Mouse (Mus musculus): ENCODE measurements around the gene Glis3. TPM values are rescaled to one million over a fixed set of nuclear protein-coding genes. Genes with fewer than 3 reads are reported as not detected.

Glis3 gene
- 4.1 and 4.4 TPM in 2 replicates for polyA plus RNA-seq (2014; fragmentation: Nextera tagmentation; extraction: Ambion mirVana)

DNA sequence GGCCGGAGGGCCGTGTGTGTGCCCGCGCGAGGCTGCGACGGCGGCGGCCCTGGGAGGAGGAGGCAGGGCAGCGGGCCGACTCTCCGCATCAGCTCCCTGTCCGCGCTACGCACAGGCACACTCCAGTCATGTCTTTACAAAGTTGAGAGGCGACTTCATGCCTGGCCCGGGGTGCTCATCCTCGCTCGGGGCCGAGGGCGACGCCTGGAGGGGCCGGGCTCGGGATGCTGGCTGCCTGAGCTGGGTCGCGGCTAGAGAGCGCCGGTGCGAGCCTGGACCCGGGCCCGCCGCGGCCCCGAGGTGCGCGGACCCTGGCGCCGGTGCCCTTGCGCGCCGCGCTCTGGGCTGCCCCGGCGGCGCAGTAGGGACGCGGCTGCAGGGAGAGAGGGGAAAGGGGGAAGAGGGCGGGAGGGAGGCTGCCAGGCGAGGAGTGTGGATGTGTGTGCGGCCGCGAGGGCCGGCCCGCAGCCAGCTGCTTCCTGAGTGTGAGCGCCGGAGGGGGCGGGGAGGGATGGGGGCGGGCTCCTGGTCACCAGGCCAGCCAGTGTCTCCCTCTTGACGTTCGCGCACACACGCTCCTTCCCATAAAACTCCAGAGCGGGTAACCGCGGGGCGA is at the start of gene Glis3:
Glis3 (minus strand) TSS at position 302 of the 616 bp plus-strand sequence.
- peak within 1 kb of the TSS; percentile 99 for H3K4me2 ChIP-seq (ENCODE audit: low read length)
- H3K27me3 ChIP-seq (ENCODE audit: control insufficient read depth, insufficient read depth, low read length), result peaks cover 38% of the 10 kb centered on the region
- H3K36me3 ChIP-seq (ENCODE audit: control insufficient read depth, insufficient read depth, low read length), result no peaks in the 10 kb centered on the region
- WGBS, result under 1% methylated on average over 66 of the region's 66 CpGs
- ATAC-seq (ENCODE audit: low FRiP score, low TSS enrichment) (peak; percentile 86), DNase-seq (peak; percentile 76)
- no peak within 1 kb of the TSS for H3K27ac ChIP-seq (replicated peaks; ENCODE audit: low read depth, low read length)
- H3K9ac ChIP-seq (replicated peaks; ENCODE audit: low read length), result peak within 1 kb of the TSS; percentile 50
- H3K4me3 ChIP-seq (replicated peaks; ENCODE audit: low read depth, low read length), result peak within 1 kb of the TSS; percentile 56
- H3K4me1 ChIP-seq (ENCODE audit: control insufficient read depth, insufficient read depth, low read length), result peaks cover 17% of the 10 kb centered on the region
- no peaks in the 10 kb centered on the region for H3K9me3 ChIP-seq (ENCODE audit: control insufficient read depth, low read length)

DNA sequence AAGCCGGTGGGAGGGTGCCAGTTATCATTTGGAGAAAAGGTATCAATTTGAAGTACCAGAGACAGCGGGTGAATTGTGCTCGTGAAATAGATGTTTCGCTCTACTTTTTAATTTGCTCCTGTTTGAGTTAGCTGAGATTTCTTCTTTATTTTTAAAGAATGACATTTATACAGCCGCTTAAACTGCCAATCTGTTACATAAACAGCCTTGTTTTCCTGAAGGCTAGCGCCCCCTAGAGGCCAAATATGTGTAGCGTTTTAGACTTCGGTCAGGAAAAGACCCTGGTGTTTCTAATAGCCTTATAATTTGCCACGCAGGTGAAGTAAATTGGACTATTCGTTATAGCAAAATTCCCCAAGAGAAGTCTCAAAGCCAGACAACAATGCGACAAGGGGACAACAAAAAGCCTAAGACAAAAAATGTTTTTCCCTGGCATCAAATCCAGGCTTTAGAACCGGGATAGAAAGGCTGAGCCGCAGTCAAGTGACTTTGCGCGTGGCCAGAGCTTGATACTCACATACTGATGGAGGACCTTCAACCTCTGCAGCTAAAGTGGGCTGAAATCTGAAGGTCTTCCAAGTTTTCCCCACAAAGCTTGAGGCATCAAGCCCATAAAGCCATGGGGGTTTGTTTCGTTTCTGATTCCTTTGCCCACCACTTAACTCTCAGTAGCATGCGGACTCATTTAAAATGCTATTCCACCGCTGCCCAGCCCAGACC is 46.4 kb upstream of the Glis3 start:
- ATAC-seq (ENCODE audit: low FRiP score, low TSS enrichment), result no peak
- Histone ChIP-seq H3K4me1 (ENCODE audit: control insufficient read depth, insufficient read depth, low read length) (no peaks in the 10 kb centered on the region), H3K4me3 (replicated peaks; ENCODE audit: low read depth, low read length) (no peak overlapping the region), H3K9ac (replicated peaks; ENCODE audit: low read length) (no peak overlapping the region), H3K4me2 (ENCODE audit: low read length) (no peak overlapping the region), H3K36me3 (ENCODE audit: control insufficient read depth, insufficient read depth, low read length) (no peaks in the 10 kb centered on the region), H3K27ac (replicated peaks; ENCODE audit: low read depth, low read length) (no peak overlapping the region), H3K27me3 (ENCODE audit: control insufficient read depth, insufficient read depth, low read length) (0 out of 2 replicates have a peak, but pooled peaks cover 3% of the 10 kb centered on the region), H3K9me3 (ENCODE audit: control insufficient read depth, low read length) (no peaks in the 10 kb centered on the region)
- DNase-seq, result peak; percentile 91
- WGBS, result 54% methylated on average over 18 of the region's 18 CpGs

DNA sequence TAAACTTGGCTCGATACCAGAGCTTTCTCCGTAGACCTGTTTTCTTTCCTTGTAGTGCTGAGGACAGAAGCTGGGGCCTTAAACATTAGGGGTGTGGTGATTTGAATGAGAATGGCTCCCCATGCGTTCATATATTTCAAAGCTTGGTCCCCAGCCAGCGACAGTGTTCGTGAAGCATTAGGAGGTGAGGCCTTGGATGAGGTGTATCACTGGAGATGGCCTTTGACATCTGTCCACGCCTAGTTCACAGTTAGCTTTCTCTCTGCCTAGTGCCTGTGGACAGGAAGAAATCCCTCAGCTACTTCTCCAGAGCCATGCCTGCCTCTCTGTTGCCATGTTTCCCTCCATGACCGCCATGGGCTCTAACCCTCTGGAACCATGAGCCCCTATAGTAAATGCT is 44.8 kb upstream of the Glis3 start:
- no peak overlapping the region for H3K4me2 ChIP-seq (ENCODE audit: low read length)
- ATAC-seq (ENCODE audit: low FRiP score, low TSS enrichment) (no peak), DNase-seq (no peak)
- H3K4me3 ChIP-seq (replicated peaks; ENCODE audit: low read depth, low read length), result no peak overlapping the region
- no peaks in the 10 kb centered on the region for H3K9me3 ChIP-seq (ENCODE audit: control insufficient read depth, low read length)
- H3K4me1 ChIP-seq (ENCODE audit: control insufficient read depth, insufficient read depth, low read length), result no peaks in the 10 kb centered on the region
- 0 out of 2 replicates have a peak, but pooled peaks cover 3% of the 10 kb centered on the region for H3K27me3 ChIP-seq (ENCODE audit: control insufficient read depth, insufficient read depth, low read length)
- WGBS, result 83% methylated on average over 7 of the region's 7 CpGs
- H3K9ac ChIP-seq (replicated peaks; ENCODE audit: low read length), result no peak overlapping the region
- H3K27ac ChIP-seq (replicated peaks; ENCODE audit: low read depth, low read length), result no peak overlapping the region
- no peaks in the 10 kb centered on the region for H3K36me3 ChIP-seq (ENCODE audit: control insufficient read depth, insufficient read depth, low read length)

DNA sequence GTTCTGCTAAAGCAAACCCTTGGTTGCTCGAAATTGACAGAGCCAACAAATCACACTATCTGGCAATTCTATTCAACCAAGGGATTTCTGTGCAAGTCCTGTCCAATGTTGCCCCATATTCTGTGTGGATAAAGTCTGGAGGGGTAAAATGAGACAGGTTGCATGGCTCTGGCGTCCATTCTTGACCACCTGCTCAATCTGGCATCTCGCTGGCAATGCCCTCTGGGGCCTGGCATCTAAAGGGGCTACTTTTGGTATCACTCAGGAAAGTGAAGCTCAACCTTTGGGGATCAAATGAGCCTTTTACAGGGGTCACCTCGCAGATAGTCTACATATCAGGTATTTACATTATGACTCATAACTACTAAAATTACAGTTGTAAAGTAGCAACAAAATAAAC is 42.7 kb upstream of the Glis3 start:
- DNase-seq, result no peak
- no peaks in the 10 kb centered on the region for H3K36me3 ChIP-seq (ENCODE audit: control insufficient read depth, insufficient read depth, low read length)
- no peak overlapping the region for H3K27ac ChIP-seq (replicated peaks; ENCODE audit: low read depth, low read length)
- 0 out of 2 replicates have a peak, but pooled peaks cover 3% of the 10 kb centered on the region for H3K27me3 ChIP-seq (ENCODE audit: control insufficient read depth, insufficient read depth, low read length)
- H3K9ac ChIP-seq (replicated peaks; ENCODE audit: low read length), result no peak overlapping the region
- no peaks in the 10 kb centered on the region for H3K4me1 ChIP-seq (ENCODE audit: control insufficient read depth, insufficient read depth, low read length)
- H3K4me3 ChIP-seq (replicated peaks; ENCODE audit: low read depth, low read length), result no peak overlapping the region
- no peaks in the 10 kb centered on the region for H3K9me3 ChIP-seq (ENCODE audit: control insufficient read depth, low read length)
- 84% methylated on average over 4 of the region's 4 CpGs for WGBS
- H3K4me2 ChIP-seq (ENCODE audit: low read length), result no peak overlapping the region
- no peak for ATAC-seq (ENCODE audit: low FRiP score, low TSS enrichment)

DNA sequence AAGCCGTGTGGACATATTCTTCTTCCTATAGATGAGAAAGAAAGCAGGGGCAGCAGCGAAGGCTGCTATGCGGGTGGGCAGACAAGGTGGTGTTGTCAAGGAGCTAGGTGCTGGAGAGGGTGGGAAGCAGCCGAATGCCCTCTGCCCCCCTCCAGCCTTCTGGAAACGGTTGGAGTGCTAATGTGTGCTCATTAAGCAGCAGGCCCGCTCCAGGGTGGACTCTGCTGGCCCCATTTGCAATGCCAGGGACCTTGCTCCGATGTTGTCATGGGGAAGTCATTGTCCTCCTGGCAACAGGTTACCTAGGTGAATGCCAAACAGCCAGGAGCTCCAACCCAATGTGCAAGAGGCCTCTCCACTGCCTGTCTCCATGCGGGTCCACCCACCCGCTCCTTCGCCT is 42.0 kb upstream of the Glis3 start:
- 86% methylated on average over 10 of the region's 10 CpGs for WGBS
- Histone ChIP-seq H3K36me3 (ENCODE audit: control insufficient read depth, insufficient read depth, low read length) (no peaks in the 10 kb centered on the region), H3K9me3 (ENCODE audit: control insufficient read depth, low read length) (no peaks in the 10 kb centered on the region), H3K27me3 (ENCODE audit: control insufficient read depth, insufficient read depth, low read length) (0 out of 2 replicates have a peak, but pooled peaks cover 3% of the 10 kb centered on the region), H3K27ac (replicated peaks; ENCODE audit: low read depth, low read length) (no peak overlapping the region), H3K9ac (replicated peaks; ENCODE audit: low read length) (no peak overlapping the region), H3K4me2 (ENCODE audit: low read length) (no peak overlapping the region), H3K4me1 (ENCODE audit: control insufficient read depth, insufficient read depth, low read length) (no peaks in the 10 kb centered on the region), H3K4me3 (replicated peaks; ENCODE audit: low read depth, low read length) (no peak overlapping the region)
- DNase-seq (no peak), ATAC-seq (ENCODE audit: low FRiP score, low TSS enrichment) (no peak)

DNA sequence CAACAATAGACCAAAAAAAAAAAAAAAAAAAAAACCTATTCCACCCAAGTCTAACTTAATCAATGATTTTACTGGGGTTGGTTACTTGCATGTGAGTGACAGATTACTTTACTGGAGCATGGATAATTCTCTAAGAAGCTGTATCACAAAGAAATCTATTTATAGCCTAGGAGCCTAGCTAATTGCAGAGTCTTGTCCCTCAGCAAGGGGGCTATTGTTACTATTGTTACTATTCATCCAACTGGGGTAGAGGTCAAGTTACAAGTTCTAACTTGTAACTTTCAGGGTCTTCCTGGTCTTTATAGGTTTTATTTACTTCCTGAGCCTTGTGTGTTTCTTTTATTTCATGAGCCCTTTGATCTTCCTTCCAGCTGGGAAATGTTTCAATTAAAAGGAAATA is 40.1 kb upstream of the Glis3 start:
- H3K4me1 ChIP-seq (ENCODE audit: control insufficient read depth, insufficient read depth, low read length), result no peaks in the 10 kb centered on the region
- H3K9ac ChIP-seq (replicated peaks; ENCODE audit: low read length), result no peak overlapping the region
- DNase-seq (no peak), ATAC-seq (ENCODE audit: low FRiP score, low TSS enrichment) (no peak)
- 0 out of 2 replicates have a peak, but pooled peaks cover 3% of the 10 kb centered on the region for H3K27me3 ChIP-seq (ENCODE audit: control insufficient read depth, insufficient read depth, low read length)
- H3K4me2 ChIP-seq (ENCODE audit: low read length), result no peak overlapping the region
- H3K36me3 ChIP-seq (ENCODE audit: control insufficient read depth, insufficient read depth, low read length), result no peaks in the 10 kb centered on the region
- H3K4me3 ChIP-seq (replicated peaks; ENCODE audit: low read depth, low read length), result no peak overlapping the region
- no peak overlapping the region for H3K27ac ChIP-seq (replicated peaks; ENCODE audit: low read depth, low read length)
- no peaks in the 10 kb centered on the region for H3K9me3 ChIP-seq (ENCODE audit: control insufficient read depth, low read length)

DNA sequence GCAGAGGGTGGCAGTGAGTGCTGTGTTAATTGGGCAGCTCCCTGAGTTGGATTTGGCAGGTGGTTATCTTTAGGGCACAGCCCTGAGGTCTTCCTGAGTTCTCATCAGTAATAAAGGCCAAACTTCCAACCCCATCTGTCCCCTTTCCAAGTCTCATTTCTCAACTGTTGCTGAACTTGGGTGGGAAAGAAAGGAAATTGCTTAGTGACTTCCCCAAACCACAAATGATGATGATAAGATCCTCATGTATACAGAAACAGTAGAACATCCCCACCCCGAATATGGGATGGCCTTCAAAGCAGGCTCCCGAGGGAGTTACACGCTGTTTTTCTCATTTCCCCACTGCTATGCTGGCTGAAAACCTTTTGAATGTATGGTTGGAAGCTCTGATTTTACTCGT is 34.8 kb upstream of the Glis3 start:
- Histone ChIP-seq H3K27ac (replicated peaks; ENCODE audit: low read depth, low read length) (no peak overlapping the region), H3K9me3 (ENCODE audit: control insufficient read depth, low read length) (no peaks in the 10 kb centered on the region), H3K36me3 (ENCODE audit: control insufficient read depth, insufficient read depth, low read length) (no peaks in the 10 kb centered on the region), H3K4me2 (ENCODE audit: low read length) (no peak overlapping the region), H3K27me3 (ENCODE audit: control insufficient read depth, insufficient read depth, low read length) (no peaks in the 10 kb centered on the region), H3K4me3 (replicated peaks; ENCODE audit: low read depth, low read length) (no peak overlapping the region), H3K4me1 (ENCODE audit: control insufficient read depth, insufficient read depth, low read length) (no peaks in the 10 kb centered on the region), H3K9ac (replicated peaks; ENCODE audit: low read length) (no peak overlapping the region)
- DNase-seq (no peak), ATAC-seq (ENCODE audit: low FRiP score, low TSS enrichment) (no peak)
- WGBS, result 89% methylated on average over 4 of the region's 4 CpGs

DNA sequence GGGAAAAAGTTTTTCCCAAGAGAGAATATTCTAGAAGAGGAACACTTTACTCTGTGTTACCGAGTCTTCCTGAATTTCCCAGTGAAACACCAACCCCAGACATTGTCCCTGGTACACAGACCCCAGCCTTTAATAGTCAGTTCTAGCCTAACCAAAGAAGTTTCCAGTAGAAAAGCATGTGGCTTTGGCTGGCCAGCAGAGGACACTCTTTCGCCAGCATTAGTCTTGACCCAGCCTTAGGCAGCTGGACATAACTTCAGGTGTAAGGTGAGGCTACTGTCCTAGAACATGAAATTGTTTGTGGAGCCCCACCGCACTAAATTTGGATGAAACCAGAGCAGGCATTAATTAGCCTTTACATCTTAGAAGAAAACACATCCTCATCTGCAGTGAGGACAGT is 17.8 kb upstream of the Glis3 start:
- H3K9ac ChIP-seq (replicated peaks; ENCODE audit: low read length), result no peak overlapping the region
- DNase-seq (no peak), ATAC-seq (ENCODE audit: low FRiP score, low TSS enrichment) (no peak)
- H3K27me3 ChIP-seq (ENCODE audit: control insufficient read depth, insufficient read depth, low read length), result no peaks in the 10 kb centered on the region
- no peaks in the 10 kb centered on the region for H3K36me3 ChIP-seq (ENCODE audit: control insufficient read depth, insufficient read depth, low read length)
- no peaks in the 10 kb centered on the region for H3K4me1 ChIP-seq (ENCODE audit: control insufficient read depth, insufficient read depth, low read length)
- no peak overlapping the region for H3K27ac ChIP-seq (replicated peaks; ENCODE audit: low read depth, low read length)
- H3K9me3 ChIP-seq (ENCODE audit: control insufficient read depth, low read length), result no peaks in the 10 kb centered on the region
- H3K4me2 ChIP-seq (ENCODE audit: low read length), result no peak overlapping the region
- WGBS, result 72% methylated on average over 3 of the region's 3 CpGs
- no peak overlapping the region for H3K4me3 ChIP-seq (replicated peaks; ENCODE audit: low read depth, low read length)

DNA sequence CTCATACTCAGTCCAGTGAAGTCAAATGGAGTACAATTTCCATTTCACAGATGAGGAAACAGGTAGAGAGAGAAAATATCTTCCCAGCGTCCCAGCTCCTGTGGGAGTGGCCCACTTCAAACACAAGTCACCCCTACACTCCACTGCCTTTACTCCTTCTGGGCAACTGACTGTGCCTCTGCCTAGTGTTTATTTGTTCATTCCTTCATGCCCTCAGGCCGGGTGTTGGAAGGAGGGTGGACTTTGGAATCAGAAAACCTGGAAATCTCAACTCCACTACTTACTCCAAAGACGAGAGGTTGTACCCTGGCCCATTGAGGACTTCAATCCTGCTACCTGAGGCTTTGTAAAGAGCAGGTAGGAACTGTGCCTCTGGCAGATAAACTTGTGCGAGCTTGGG is 6.5 kb upstream of the Glis3 start:
- Histone ChIP-seq H3K4me2 (ENCODE audit: low read length) (no peak overlapping the region), H3K27me3 (ENCODE audit: control insufficient read depth, insufficient read depth, low read length) (no peaks in the 10 kb centered on the region), H3K4me1 (ENCODE audit: control insufficient read depth, insufficient read depth, low read length) (no peaks in the 10 kb centered on the region), H3K36me3 (ENCODE audit: control insufficient read depth, insufficient read depth, low read length) (no peaks in the 10 kb centered on the region), H3K9me3 (ENCODE audit: control insufficient read depth, low read length) (no peaks in the 10 kb centered on the region), H3K27ac (replicated peaks; ENCODE audit: low read depth, low read length) (no peak overlapping the region), H3K4me3 (replicated peaks; ENCODE audit: low read depth, low read length) (no peak overlapping the region), H3K9ac (replicated peaks; ENCODE audit: low read length) (no peak overlapping the region)
- DNase-seq (no peak), ATAC-seq (ENCODE audit: low FRiP score, low TSS enrichment) (no peak)
- WGBS, result 86% methylated on average over 4 of the region's 4 CpGs

All from midbrain, embryonic 14.5 days (tissue).